Mouse (Mus musculus): ENCODE measurements around the gene Kera.

The Kera gene

GRCm38 (mm10) chr10:97606579-97606978 is at the start of gene Kera:
Kera (plus strand) TSS chr10:97606879.
- 78% methylated on average over 2 of the region's 2 CpGs for WGBS

GRCm38 (mm10) chr10:97564957-97565856 is 41.5 kb upstream of the Kera start, which contains the start of gene Lum:
Lum (plus strand) TSS chr10:97565128.
- WGBS = 42% methylated on average over 10 of the region's 10 CpGs

GRCm38 (mm10) chr10:97567489-97568135 is 39.1 kb upstream of the Kera start:
- 62% methylated on average over 8 of the region's 8 CpGs for WGBS

- WGBS = 53% methylated on average over 4 of the region's 4 CpGs
Measured at GRCm38 (mm10) chr10:97582543-97583231, 24.0 kb upstream of the Kera start.

- WGBS = 48% methylated on average over 3 of the region's 3 CpGs
Measured at GRCm38 (mm10) chr10:97584176-97584575, 22.5 kb upstream of the Kera start.

GRCm38 (mm10) chr10:97587159-97587558 is 19.5 kb upstream of the Kera start:
- 67% methylated on average over 5 of the region's 5 CpGs for WGBS

GRCm38 (mm10) chr10:97589574-97589973 is 17.1 kb upstream of the Kera start:
- 72% methylated on average over 6 of the region's 6 CpGs for WGBS

- 45% methylated on average over 3 of the region's 3 CpGs for WGBS
Measured at GRCm38 (mm10) chr10:97591036-97591435, 15.6 kb upstream of the Kera start.

- 85% methylated on average over 3 of the region's 3 CpGs for WGBS
Measured at GRCm38 (mm10) chr10:97591685-97592084, 15.0 kb upstream of the Kera start.

- WGBS = 89% methylated on average over 1 of the region's 1 CpGs
Measured at GRCm38 (mm10) chr10:97595680-97596079, 11.0 kb upstream of the Kera start.

GRCm38 (mm10) chr10:97601744-97602143 is 4.9 kb upstream of the Kera start:
- WGBS = 84% methylated on average over 4 of the region's 4 CpGs

- 81% methylated on average over 1 of the region's 1 CpGs for WGBS
Measured at GRCm38 (mm10) chr10:97622328-97622727, 15.6 kb downstream of the Kera start.

- WGBS = 57% methylated on average over 2 of the region's 2 CpGs
Measured at GRCm38 (mm10) chr10:97624381-97624780, 17.7 kb downstream of the Kera start.

GRCm38 (mm10) chr10:97625116-97625515 is 18.4 kb downstream of the Kera start:
- 51% methylated on average over 4 of the region's 4 CpGs for WGBS

GRCm38 (mm10) chr10:97626543-97626942 is 19.9 kb downstream of the Kera start:
- WGBS = 95% methylated on average over 1 of the region's 1 CpGs

GRCm38 (mm10) chr10:97631061-97631460 is 24.4 kb downstream of the Kera start:
- WGBS = 82% methylated on average over 3 of the region's 3 CpGs

- WGBS = 85% methylated on average over 2 of the region's 2 CpGs
Measured at GRCm38 (mm10) chr10:97641926-97642325, 35.2 kb downstream of the Kera start.

GRCm38 (mm10) chr10:97643768-97644167 is 37.1 kb downstream of the Kera start, which contains the start of gene Epyc:
Epyc (plus strand) TSS chr10:97644068.
- WGBS = 78% methylated on average over 2 of the region's 2 CpGs

GRCm38 (mm10) chr10:97650334-97650733 is 43.7 kb downstream of the Kera start:
- 82% methylated on average over 2 of the region's 2 CpGs for WGBS

- WGBS = 97% methylated on average over 1 of the region's 1 CpGs
Measured at GRCm38 (mm10) chr10:97659489-97659888, 52.8 kb downstream of the Kera start.
